Mouse (Mus musculus): ENCODE measurements around the gene Glis3.

GRCm38 (mm10) chr19:28238073-28238472, 441.8 kb downstream of the Glis3 start:
- TF ChIP-seq CTCF (IDR thresholded peaks at IDR 0.05; ENCODE audit: low read depth) (no peak), EP300 (optimal IDR thresholded peaks at IDR 0.05) (no peak)

Measured in stomach, postnatal 0 days (tissue).